Mouse (Mus musculus) macrophage (primary cell): ENCODE results near the gene Fam8a1. TPM values are rescaled to one million over a fixed set of nuclear protein-coding genes. Genes with fewer than 3 reads are reported as not detected.
A peak's percentile ranks its signal among the peaks of the same experiment; 100 is the strongest.

ENCODE experiments used
- H3K27ac ChIP-seq: fragments of 350-480 bp; formaldehyde crosslinking; 2 replicates; pipeline ENCODE4 v1.9.0; 2021
- H3K36me3 ChIP-seq: fragments of 350-480 bp; formaldehyde crosslinking; 2 replicates; pipeline ENCODE4 v1.9.0; 2021; ENCODE audit errors: inconsistent target
- H3K4me3 ChIP-seq: fragments of 350-480 bp; formaldehyde crosslinking; 2 replicates; pipeline ENCODE4 v1.9.0; 2021; ENCODE audit errors: inconsistent target
- H3K79me2 ChIP-seq: fragments of 350-480 bp; formaldehyde crosslinking; 2 replicates; pipeline ENCODE4 v1.9.0; 2021; ENCODE audit errors: inconsistent target
- WGBS: methylation state at CpG from one replicate; pipeline ENCODE4 v1.1.7; 2026; ENCODE audit warnings: inconsistent platforms; ENCODE audit not compliant: missing documents; 5-methylcytosine and 5-hydroxymethylcytosine counted together
- polyA plus RNA-seq: library from polyadenylated mRNA; stranded (reverse); fragments of 250-400 nt; gene quantifications from 3 replicates; pipeline ENCODE4 v1.2.4, GENCODE M21; 2018; ENCODE audit warnings: inconsistent platforms

Fam8a1 gene
- polyA plus RNA-seq, 1 experiment from 2014 or later: 10.2 TPM

GRCm38 (mm10) chr13:46699372-46699771 lies 30.1 kb downstream of the Fam8a1 start:
- Histone ChIP-seq H3K4me3 (no peak overlapping the region), H3K79me2 (peaks cover 20% of the 10 kb centered on the region; the same call in 1 of the 2 replicates), H3K36me3 (peaks cover 20% of the 10 kb centered on the region), H3K27ac (no peak overlapping the region)
- WGBS: 100% methylated on average over 1 of the region's 1 CpGs

- H3K36me3 ChIP-seq: peaks cover 27% of the 10 kb centered on the region
- H3K27ac ChIP-seq: no peak overlapping the region
- WGBS: 21% methylated on average over 2 of the region's 2 CpGs
- peaks cover 28% of the 10 kb centered on the region; the same call in 1 of the 2 replicates for H3K79me2 ChIP-seq
- no peak overlapping the region for H3K4me3 ChIP-seq
These were observed 32.2 kb downstream of the Fam8a1 start for GRCm38 (mm10) chr13:46701486-46701885.

GRCm38 (mm10) chr13:46703138-46703537 lies 33.8 kb downstream of the Fam8a1 start:
- no peak overlapping the region for H3K4me3 ChIP-seq
- H3K79me2 ChIP-seq: peaks cover 44% of the 10 kb centered on the region; the same call in 1 of the 2 replicates
- WGBS: 98% methylated on average over 5 of the region's 5 CpGs
- peaks cover 37% of the 10 kb centered on the region for H3K36me3 ChIP-seq
- no peak overlapping the region for H3K27ac ChIP-seq

GRCm38 (mm10) chr13:46713486-46713885 lies 44.2 kb downstream of the Fam8a1 start:
- WGBS: 100% methylated on average over 5 of the region's 5 CpGs
- Histone ChIP-seq H3K4me3 (no peak overlapping the region), H3K79me2 (peaks cover 87% of the 10 kb centered on the region), H3K27ac (no peak overlapping the region), H3K36me3 (peaks cover 61% of the 10 kb centered on the region)

GRCm38 (mm10) chr13:46715976-46716639 lies 46.8 kb downstream of the Fam8a1 start:
- Histone ChIP-seq H3K4me3 (no peak overlapping the region), H3K79me2 (peaks cover 100% of the 10 kb centered on the region), H3K27ac (no peak overlapping the region), H3K36me3 (peaks cover 40% of the 10 kb centered on the region)
- 43% methylated on average over 3 of the region's 3 CpGs for WGBS

GRCm38 (mm10) chr13:46718893-46719400 lies 49.6 kb downstream of the Fam8a1 start:
- 53% methylated on average over 5 of the region's 5 CpGs for WGBS
- Histone ChIP-seq H3K79me2 (peaks cover 100% of the 10 kb centered on the region), H3K36me3 (peaks cover 15% of the 10 kb centered on the region; the same call in 1 of the 2 replicates), H3K27ac (no peak overlapping the region), H3K4me3 (no peak overlapping the region)

GRCm38 (mm10) chr13:46721009-46721408 lies 51.7 kb downstream of the Fam8a1 start:
- Histone ChIP-seq H3K4me3 (peak overlapping the region; percentile 1; the same call in 1 of the 2 replicates), H3K27ac (no peak overlapping the region), H3K79me2 (peaks cover 100% of the 10 kb centered on the region), H3K36me3 (peaks cover 10% of the 10 kb centered on the region; the same call in 1 of the 2 replicates)

GRCm38 (mm10) chr13:46724371-46724770 lies 55.0 kb downstream of the Fam8a1 start:
- Histone ChIP-seq H3K4me3 (no peak overlapping the region), H3K79me2 (peaks cover 76% of the 10 kb centered on the region), H3K36me3 (no peaks in the 10 kb centered on the region), H3K27ac (peak overlapping the region; percentile 21; the same call in 1 of the 2 replicates)

- H3K27ac ChIP-seq: peak overlapping the region; percentile 60
- no peaks in the 10 kb centered on the region for H3K36me3 ChIP-seq
- WGBS: 5% methylated on average over 2 of the region's 2 CpGs
- peak overlapping the region; percentile 75; the same call in 1 of the 2 replicates for H3K4me3 ChIP-seq
- peaks cover 67% of the 10 kb centered on the region for H3K79me2 ChIP-seq
These were observed 55.9 kb downstream of the Fam8a1 start for GRCm38 (mm10) chr13:46725227-46725626.

GRCm38 (mm10) chr13:46726288-46727037 lies 57.1 kb downstream of the Fam8a1 start:
- Histone ChIP-seq H3K4me3 (peak overlapping the region; percentile 75), H3K27ac (peak overlapping the region; percentile 60), H3K79me2 (peaks cover 55% of the 10 kb centered on the region), H3K36me3 (no peaks in the 10 kb centered on the region)
- 2% methylated on average over 27 of the region's 30 CpGs for WGBS

GRCm38 (mm10) chr13:46727038-46727836 lies 57.9 kb downstream of the Fam8a1 start:
- under 1% methylated on average over 77 of the region's 85 CpGs for WGBS
- no peaks in the 10 kb centered on the region for H3K36me3 ChIP-seq
- peak overlapping the region; percentile 75 for H3K4me3 ChIP-seq
- peak overlapping the region; percentile 60 for H3K27ac ChIP-seq
- peaks cover 47% of the 10 kb centered on the region for H3K79me2 ChIP-seq

Other genes with a start within 250 kb of the Fam8a1 start
- 0.07 TPM in 1 of 3 replicates, not detected in the others for gene Cap2, start 167.7 kb upstream of the Fam8a1 start, polyA plus RNA-seq
- 21.1 to 39.4 TPM (median 30.8 TPM) in 3 replicates for gene Nup153, start 58.4 kb downstream of the Fam8a1 start, polyA plus RNA-seq